Mouse (Mus musculus) limb, embryonic 15.5 days (tissue): Measurements from ENCODE around the gene Ptprg. TPM values are rescaled to one million over a fixed set of nuclear protein-coding genes. Genes with fewer than 3 reads are reported as not detected.

Experiments used
- ATAC-seq: fragments of 200-750 bp; cut with Nextera tagmentation; 2 replicates; pipeline ENCODE4 v1.8.0; 2017; ENCODE audit warnings: low read depth, moderate TSS enrichment; ENCODE audit not compliant: insufficient number of reproducible peaks, low FRiP score, low TSS enrichment
- H3K27ac ChIP-seq: fragments of 300-500 bp; sonication (generic); 2 replicates; pipeline ENCODE4 v1.5.1; 2015; ENCODE audit warnings: moderate library complexity, mild to moderate bottlenecking, inconsistent platforms
- H3K27me3 ChIP-seq: fragments of 300-500 bp; sonication (generic); 2 replicates; pipeline ENCODE4 v1.6.1; 2015; ENCODE audit warnings: inconsistent platforms
- H3K36me3 ChIP-seq: fragments of 300-500 bp; sonication (generic); 2 replicates; pipeline ENCODE4 v1.6.1; 2015; ENCODE audit warnings: inconsistent platforms
- H3K4me1 ChIP-seq: fragments of 300-500 bp; sonication (generic); 2 replicates; pipeline ENCODE4 v1.6.1; 2015; ENCODE audit warnings: inconsistent platforms
- H3K4me2 ChIP-seq: fragments of 300-500 bp; sonication (generic); 2 replicates; pipeline ENCODE4 v1.6.1; 2015; ENCODE audit warnings: mild to moderate bottlenecking, inconsistent platforms
- H3K4me3 ChIP-seq: fragments of 300-500 bp; sonication (generic); 2 replicates; pipeline ENCODE4 v1.5.1; 2015; ENCODE audit warnings: mild to moderate bottlenecking, inconsistent platforms
- H3K9ac ChIP-seq: fragments of 300-500 bp; sonication (generic); 2 replicates; pipeline ENCODE4 v1.6.1; 2015; ENCODE audit warnings: inconsistent platforms
- H3K9me3 ChIP-seq: fragments of 300-500 bp; sonication (generic); 2 replicates; pipeline ENCODE4 v1.6.1; 2016; ENCODE audit warnings: inconsistent platforms
- WGBS: fragments of 180-500 bp; shearing (Covaris S2); methylation state at CpG from one replicate; pipeline ENCODE4 v1.1.7; 2015; 5-methylcytosine and 5-hydroxymethylcytosine counted together
- polyA plus RNA-seq: library from polyadenylated mRNA; unstranded; fragments of >200 nt; fragmentation: Nextera tagmentation; extraction: Ambion mirVana; gene quantifications from 2 replicates; pipeline ENCODE4 v1.2.1, GENCODE M21; 2015

Ptprg gene
- polyA plus RNA-seq, 1 experiment from 2014 or later = 27.3 TPM

- Histone ChIP-seq H3K4me2 (no peak overlapping the region), H3K36me3 (no peaks in the 10 kb centered on the region), H3K4me3 (no peak overlapping the region), H3K9ac (no peak overlapping the region), H3K27me3 (no peaks in the 10 kb centered on the region), H3K9me3 (no peaks in the 10 kb centered on the region), H3K27ac (no peak overlapping the region), H3K4me1 (no peaks in the 10 kb centered on the region)
- 71% methylated on average over 5 of the region's 5 CpGs for whole genome bisulfite sequencing
- no peak for ATAC-seq
Measured at GRCm38 (mm10) chr14:11722101-11722500, 168.8 kb downstream of the Ptprg start.

- no peaks in the 10 kb centered on the region for H3K9me3 ChIP-seq
- WGBS = 90% methylated on average over 7 of the region's 7 CpGs
- H3K36me3 ChIP-seq = no peaks in the 10 kb centered on the region
- H3K27ac ChIP-seq = no peak overlapping the region
- no peak overlapping the region for H3K9ac ChIP-seq
- no peaks in the 10 kb centered on the region for H3K27me3 ChIP-seq
- no peak for ATAC-seq
- no peak overlapping the region for H3K4me2 ChIP-seq
- H3K4me1 ChIP-seq = no peaks in the 10 kb centered on the region
- H3K4me3 ChIP-seq = no peak overlapping the region
Measured at GRCm38 (mm10) chr14:11723876-11724275, 170.5 kb downstream of the Ptprg start.

GRCm38 (mm10) chr14:11731223-11731920, 178.0 kb downstream of the Ptprg start:
- 35% methylated on average over 7 of the region's 7 CpGs for whole genome bisulfite sequencing
- Histone ChIP-seq H3K4me2 (no peak overlapping the region), H3K9me3 (no peaks in the 10 kb centered on the region), H3K4me3 (no peak overlapping the region), H3K4me1 (no peaks in the 10 kb centered on the region), H3K36me3 (no peaks in the 10 kb centered on the region), H3K27me3 (no peaks in the 10 kb centered on the region), H3K9ac (no peak overlapping the region), H3K27ac (no peak overlapping the region)
- no peak for ATAC-seq

- no peak overlapping the region for H3K27ac ChIP-seq
- ATAC-seq = no peak
- no peak overlapping the region for H3K4me3 ChIP-seq
- no peak overlapping the region for H3K4me2 ChIP-seq
- no peaks in the 10 kb centered on the region for H3K9me3 ChIP-seq
- no peaks in the 10 kb centered on the region for H3K27me3 ChIP-seq
- H3K9ac ChIP-seq = no peak overlapping the region
- no peaks in the 10 kb centered on the region for H3K36me3 ChIP-seq
- H3K4me1 ChIP-seq = no peaks in the 10 kb centered on the region
Measured at GRCm38 (mm10) chr14:11732376-11732775, 179.0 kb downstream of the Ptprg start.

- no peak overlapping the region for H3K27ac ChIP-seq
- no peak overlapping the region for H3K9ac ChIP-seq
- H3K36me3 ChIP-seq = no peaks in the 10 kb centered on the region
- ATAC-seq = no peak
- H3K9me3 ChIP-seq = no peaks in the 10 kb centered on the region
- H3K4me2 ChIP-seq = no peak overlapping the region
- WGBS = 92% methylated on average over 1 of the region's 1 CpGs
- H3K4me3 ChIP-seq = no peak overlapping the region
- no peaks in the 10 kb centered on the region for H3K4me1 ChIP-seq
- H3K27me3 ChIP-seq = no peaks in the 10 kb centered on the region
Measured at GRCm38 (mm10) chr14:11743726-11744125, 190.4 kb downstream of the Ptprg start.

- Histone ChIP-seq H3K4me3 (no peak overlapping the region), H3K4me2 (no peak overlapping the region), H3K9ac (no peak overlapping the region), H3K36me3 (no peaks in the 10 kb centered on the region), H3K4me1 (0 out of 2 replicates have a peak, but pooled peaks cover 4% of the 10 kb centered on the region), H3K9me3 (no peaks in the 10 kb centered on the region), H3K27ac (no peak overlapping the region), H3K27me3 (no peaks in the 10 kb centered on the region)
- no peak for ATAC-seq
- 63% methylated on average over 8 of the region's 8 CpGs for WGBS
Measured at GRCm38 (mm10) chr14:11752678-11753077, 199.3 kb downstream of the Ptprg start.

- ATAC-seq = no peak
- no peaks in the 10 kb centered on the region for H3K36me3 ChIP-seq
- no peaks in the 10 kb centered on the region for H3K27me3 ChIP-seq
- WGBS = 73% methylated on average over 4 of the region's 4 CpGs
- H3K4me3 ChIP-seq = no peak overlapping the region
- no peak overlapping the region for H3K27ac ChIP-seq
- no peak overlapping the region for H3K4me2 ChIP-seq
- H3K9ac ChIP-seq = no peak overlapping the region
- H3K9me3 ChIP-seq = no peaks in the 10 kb centered on the region
- H3K4me1 ChIP-seq = 0 out of 2 replicates have a peak, but pooled peaks cover 4% of the 10 kb centered on the region
Measured at GRCm38 (mm10) chr14:11754656-11755055, 201.3 kb downstream of the Ptprg start.

GRCm38 (mm10) chr14:11758185-11758584, 204.9 kb downstream of the Ptprg start:
- WGBS = 87% methylated on average over 6 of the region's 6 CpGs
- Histone ChIP-seq H3K4me2 (no peak overlapping the region), H3K27ac (no peak overlapping the region), H3K9ac (no peak overlapping the region), H3K4me3 (no peak overlapping the region), H3K36me3 (no peaks in the 10 kb centered on the region), H3K27me3 (no peaks in the 10 kb centered on the region), H3K4me1 (peaks cover 5% of the 10 kb centered on the region; the same call in 1 of the 2 replicates), H3K9me3 (no peaks in the 10 kb centered on the region)
- no peak for ATAC-seq

- H3K9me3 ChIP-seq = no peaks in the 10 kb centered on the region
- ATAC-seq = no peak
- WGBS = 85% methylated on average over 1 of the region's 1 CpGs
- H3K4me2 ChIP-seq = no peak overlapping the region
- H3K27me3 ChIP-seq = no peaks in the 10 kb centered on the region
- no peak overlapping the region for H3K9ac ChIP-seq
- H3K27ac ChIP-seq = no peak overlapping the region
- H3K36me3 ChIP-seq = no peaks in the 10 kb centered on the region
- no peak overlapping the region for H3K4me3 ChIP-seq
- H3K4me1 ChIP-seq = peaks cover 10% of the 10 kb centered on the region; the same call in 1 of the 2 replicates
Measured at GRCm38 (mm10) chr14:11759356-11759755, 206.0 kb downstream of the Ptprg start.

- no peak for ATAC-seq
- H3K4me3 ChIP-seq = no peak overlapping the region
- H3K27me3 ChIP-seq = no peaks in the 10 kb centered on the region
- H3K27ac ChIP-seq = no peak overlapping the region
- H3K9me3 ChIP-seq = no peaks in the 10 kb centered on the region
- H3K9ac ChIP-seq = no peak overlapping the region
- H3K4me2 ChIP-seq = no peak overlapping the region
- H3K36me3 ChIP-seq = no peaks in the 10 kb centered on the region
- H3K4me1 ChIP-seq = peaks cover 12% of the 10 kb centered on the region
- WGBS = 49% methylated on average over 7 of the region's 7 CpGs
Measured at GRCm38 (mm10) chr14:11762995-11763394, 209.7 kb downstream of the Ptprg start.

GRCm38 (mm10) chr14:11772736-11773135, 219.4 kb downstream of the Ptprg start:
- Histone ChIP-seq H3K4me2 (no peak overlapping the region), H3K27me3 (no peaks in the 10 kb centered on the region), H3K9me3 (no peaks in the 10 kb centered on the region), H3K36me3 (no peaks in the 10 kb centered on the region), H3K27ac (no peak overlapping the region), H3K4me1 (peaks cover 24% of the 10 kb centered on the region), H3K4me3 (no peak overlapping the region), H3K9ac (no peak overlapping the region)
- ATAC-seq = no peak
- WGBS = 51% methylated on average over 5 of the region's 5 CpGs

GRCm38 (mm10) chr14:11774476-11775037, 221.2 kb downstream of the Ptprg start:
- no peak overlapping the region for H3K4me3 ChIP-seq
- no peak for ATAC-seq
- no peaks in the 10 kb centered on the region for H3K9me3 ChIP-seq
- H3K9ac ChIP-seq = no peak overlapping the region
- WGBS = 42% methylated on average over 4 of the region's 4 CpGs
- H3K4me1 ChIP-seq = peaks cover 24% of the 10 kb centered on the region
- H3K36me3 ChIP-seq = no peaks in the 10 kb centered on the region
- no peaks in the 10 kb centered on the region for H3K27me3 ChIP-seq
- H3K4me2 ChIP-seq = no peak overlapping the region
- no peak overlapping the region for H3K27ac ChIP-seq
